Mouse (Mus musculus) right cerebral cortex, postnatal 10 days (tissue): ENCODE measurements around the gene Olfr1512.
"Not testable (repeated sequence)": the region's sequence is repeated elsewhere in the genome, so short reads cannot be mapped to it uniquely, and the experiment has no call there.

Experiments
- DNase-seq, 2 experiments: peaks; one replicate each; pipeline ENCODE4 v3.0.0; 2021; ENCODE audit warnings: low spot score in 2 of 2

Olfr1512 gene

GRCm38 (mm10) chr14:52379068-52379467 lies at the start of gene Olfr1512:
TSS of gene Olfr1512 (minus strand) at chr14:52379168.
- DNase-seq = no peak

DNA sequence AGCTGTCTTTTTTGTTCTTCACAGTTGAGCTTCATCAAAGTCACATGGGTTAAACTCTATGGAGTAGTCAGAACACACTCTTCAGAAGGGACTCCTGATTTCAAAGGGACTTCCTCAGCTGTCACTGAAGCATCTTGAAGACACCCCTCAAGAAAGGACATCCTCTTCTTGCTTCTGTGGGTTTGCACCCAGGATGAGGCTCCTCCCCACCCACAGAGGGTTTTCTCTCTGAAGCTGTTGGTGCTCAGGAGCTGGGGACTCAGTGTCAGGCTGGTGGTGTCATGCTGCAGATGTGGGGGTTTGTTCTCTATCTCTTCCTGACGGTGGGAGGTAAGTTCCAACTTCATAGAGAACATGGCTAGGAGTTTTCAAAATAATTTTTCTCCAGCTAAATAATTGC lies 48.7 kb upstream of the Olfr1512 start:
- no peak for DNase-seq

DNA sequence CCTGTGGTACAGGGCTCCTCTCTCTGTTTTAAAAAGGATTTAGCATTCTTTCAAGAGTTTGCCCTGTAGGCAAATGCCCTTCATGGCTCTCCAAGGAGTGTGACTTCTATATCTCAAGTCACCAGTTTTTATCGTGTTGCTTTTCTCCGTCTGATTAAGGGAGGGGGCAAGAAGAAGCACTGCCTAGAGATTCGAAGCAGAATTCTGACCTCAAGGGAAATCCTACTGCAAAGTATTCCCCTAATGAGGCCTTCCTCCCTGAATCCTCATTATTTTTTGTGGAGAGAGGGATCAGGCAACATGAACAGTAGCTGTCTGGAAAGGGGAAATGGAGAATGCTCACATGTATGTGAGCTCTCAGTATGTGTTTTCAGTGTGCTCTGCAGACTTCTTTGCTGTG lies 35.3 kb upstream of the Olfr1512 start, which contains the start of gene Olfr1510:
TSS of gene Olfr1510 (minus strand) at position 101 of the 400 bp plus-strand sequence.
- DNase-seq = no peak

GRCm38 (mm10) chr14:52410142-52410919 lies 31.4 kb upstream of the Olfr1512 start:
- DNase-seq = not testable (repeated sequence)

- DNase-seq = no peak
Observed at GRCm38 (mm10) chr14:52397279-52397678, 18.3 kb upstream of the Olfr1512 start, which contains the start of gene Olfr1511. TSS of gene Olfr1511 (minus strand) at chr14:52397379.

DNA sequence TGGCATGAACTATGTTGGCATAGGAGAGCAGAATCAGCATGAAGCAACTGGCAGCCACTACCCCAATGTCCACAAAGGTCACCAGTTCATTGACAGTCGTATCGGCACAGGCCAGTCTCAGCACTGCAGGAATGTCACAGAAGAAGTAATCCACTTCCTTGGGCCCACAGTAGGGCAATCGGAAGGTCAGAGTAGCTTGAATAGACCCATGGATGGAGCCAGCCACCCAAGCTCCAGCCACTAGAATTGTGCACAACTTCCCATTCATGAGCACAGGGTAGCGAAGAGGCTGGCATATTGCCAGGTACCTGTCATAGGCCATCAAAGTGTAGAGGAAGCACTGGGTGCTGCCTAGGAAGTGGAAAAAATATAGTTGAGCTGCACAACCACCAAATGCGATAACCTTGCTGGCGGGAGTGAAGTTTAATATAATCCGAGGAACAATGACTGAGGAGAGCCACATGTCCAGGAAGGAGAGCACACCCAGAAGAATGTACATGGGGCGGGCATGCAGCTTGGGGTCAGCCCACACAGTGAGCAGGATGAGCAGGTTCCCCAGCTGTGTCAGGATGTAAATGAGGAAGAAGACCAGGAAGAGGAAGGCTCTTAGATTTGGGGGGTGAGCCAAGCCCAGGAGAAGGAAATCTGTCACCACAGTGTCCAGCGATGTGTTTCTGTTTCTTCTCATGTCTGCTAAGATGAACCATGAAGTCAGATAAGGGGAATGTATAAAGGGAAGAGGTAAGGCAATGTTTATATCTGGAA lies 11.3 kb upstream of the Olfr1512 start:
- not testable (repeated sequence) for DNase-seq

GRCm38 (mm10) chr14:52368741-52369140 lies 10.2 kb downstream of the Olfr1512 start:
- no peak for DNase-seq

DNA sequence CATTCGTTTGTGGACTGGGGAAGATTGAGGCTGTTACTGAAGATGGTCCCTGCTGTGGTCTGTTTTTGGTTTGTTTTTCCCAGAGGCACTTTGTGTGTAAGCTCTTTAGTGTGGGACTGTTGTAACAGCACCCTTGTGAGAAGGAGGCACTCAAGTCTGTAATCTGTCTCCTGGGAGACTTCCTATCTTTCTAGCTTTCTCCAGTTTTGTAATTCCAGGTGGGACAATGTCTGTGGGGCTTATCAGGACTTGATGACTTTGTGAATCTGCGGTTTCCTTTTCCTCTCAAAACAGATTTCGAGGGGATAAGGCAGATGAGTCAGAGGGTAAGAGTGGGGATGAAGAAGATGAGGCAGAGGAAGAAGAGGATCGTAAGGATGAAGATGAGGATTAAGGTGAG lies 22.7 kb downstream of the Olfr1512 start, which contains the start of gene Olfr1513:
TSS of gene Olfr1513 (minus strand) at position 101 of the 400 bp plus-strand sequence.
- no peak for DNase-seq

GRCm38 (mm10) chr14:52339512-52339852 lies 39.5 kb downstream of the Olfr1512 start:
- no peak for DNase-seq

GRCm38 (mm10) chr14:52338751-52339511 lies 40.0 kb downstream of the Olfr1512 start:
- DNase-seq = peak; percentile 81 to 85

- DNase-seq = no peak
Observed at GRCm38 (mm10) chr14:52332171-52332570, 46.8 kb downstream of the Olfr1512 start.

DNA sequence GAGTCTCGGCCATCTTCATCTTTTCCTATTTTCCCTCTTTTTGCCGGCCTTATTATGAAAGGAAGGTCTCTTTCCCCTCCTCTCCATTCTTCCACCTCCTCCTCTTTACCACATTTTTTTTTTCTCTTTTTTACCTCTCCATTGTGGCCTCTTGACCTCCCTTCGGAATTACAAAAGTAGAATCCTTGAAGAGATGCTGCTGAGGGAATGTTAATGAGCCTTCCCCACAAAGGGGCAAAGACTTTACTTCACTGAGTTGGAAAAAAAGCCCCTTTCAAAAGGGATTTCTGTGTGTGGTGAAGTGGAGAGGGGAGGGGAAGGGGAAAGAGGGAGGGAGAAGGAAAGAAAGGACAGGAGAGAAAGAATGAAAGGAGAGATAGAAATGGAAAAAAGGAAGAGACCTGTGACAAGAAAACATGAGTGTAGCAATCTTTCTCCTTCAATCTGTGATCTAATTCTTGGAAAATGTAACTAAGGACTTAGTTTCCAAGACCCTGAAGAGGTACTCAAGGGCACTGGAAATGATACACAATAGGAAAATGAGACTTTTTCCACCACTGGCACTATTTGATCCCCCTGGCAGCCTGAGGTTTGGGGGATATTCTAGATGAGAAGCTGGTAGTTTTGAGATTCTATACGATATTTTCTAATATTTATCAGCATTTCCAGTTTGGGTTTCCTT lies 47.8 kb downstream of the Olfr1512 start:
- DNase-seq = no peak

DNA sequence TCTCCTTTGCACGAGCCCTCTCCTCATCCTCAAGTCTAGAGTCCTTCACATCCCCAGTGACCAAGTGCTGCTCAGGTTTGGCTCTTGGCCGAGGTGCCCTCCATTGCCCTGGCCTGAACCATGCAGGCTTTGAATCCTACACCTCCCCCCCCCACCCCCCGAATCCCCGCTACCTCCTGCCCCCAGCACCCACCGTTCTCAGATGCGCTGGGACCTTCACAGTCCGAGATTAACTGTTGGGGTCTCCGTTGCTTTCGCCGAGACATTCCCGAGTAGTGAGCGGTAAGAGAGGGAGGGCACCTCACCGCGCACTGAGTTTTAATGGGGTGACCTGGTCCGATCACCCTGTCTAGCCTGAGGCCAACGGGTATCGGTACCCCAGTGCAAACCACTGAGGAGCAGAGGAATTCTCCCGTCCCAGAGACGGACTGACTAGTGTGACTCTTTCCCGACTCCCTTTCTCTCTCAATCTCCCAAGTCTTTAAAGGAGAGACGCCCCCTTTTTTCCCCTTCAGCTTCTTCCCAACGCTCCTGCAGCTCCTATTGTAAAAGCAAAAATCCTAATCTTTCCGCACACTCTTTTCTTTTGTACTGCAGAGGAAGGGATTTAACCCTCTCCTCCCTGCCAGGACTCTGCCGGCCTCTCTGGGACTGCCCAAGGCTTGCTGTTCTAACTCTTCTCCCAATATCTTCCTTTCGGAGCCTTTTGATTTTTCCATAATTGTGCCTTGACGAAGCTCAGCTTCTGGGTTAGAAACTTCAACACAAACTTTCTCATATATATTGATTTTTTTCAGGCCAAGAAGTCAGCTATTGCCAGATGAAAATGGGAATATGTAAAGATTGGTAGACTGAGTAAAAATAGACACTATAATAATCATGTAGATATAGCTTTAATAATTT lies 50.8 kb downstream of the Olfr1512 start, which contains the start of gene Sall2:
TSS of gene Sall2 (minus strand) at position 853 of the 903 bp plus-strand sequence.
- DNase-seq = peak in 1 of 2 experiments; percentile 41

GRCm38 (mm10) chr14:52327375-52327901 lies 51.5 kb downstream of the Olfr1512 start:
- DNase-seq = peak; percentile 26 to 44

DNA sequence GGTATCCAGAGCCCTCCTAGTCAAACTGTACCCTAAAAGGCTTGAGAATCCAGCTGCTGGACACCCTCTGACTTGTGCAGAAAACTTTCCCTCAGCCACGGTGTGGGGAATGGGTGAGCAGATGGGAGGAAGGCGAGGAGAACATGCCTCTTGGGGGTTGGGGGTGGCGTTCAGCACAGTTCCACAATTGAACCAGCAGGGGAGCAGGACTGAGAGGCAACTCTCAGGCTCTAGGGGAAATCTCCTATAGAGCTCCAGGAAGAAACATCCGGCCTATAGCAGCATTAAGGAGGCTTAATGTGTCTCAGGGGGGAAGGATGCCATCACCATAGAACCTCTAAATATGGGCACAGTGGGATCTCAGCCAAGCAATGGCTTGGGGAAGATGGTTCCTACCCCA lies 53.1 kb downstream of the Olfr1512 start:
- peak in 1 of 2 experiments; percentile 35 for DNase-seq
